10 mouse cellular contexts compared by ENCODE assay signal in genomic region chr10:13913689-13914088, GRCm38 (mm10). TPM values are rescaled to one million over a fixed set of nuclear protein-coding genes. Genes with fewer than 3 reads are reported as not detected.
DNase-seq lines count a peak whose midpoint lies in the region; ATAC-seq lines count a peak whose summit lies in the region.
"Had no signal": no experiment of that assay in that cellular context is flagged by ENCODE, and none has a peak within 500 bp of the region (broad histone marks: within the 10 kb centered on the region; RNA-seq: fewer than 3 reads in every experiment).

No protein-coding gene starts in this region.

- no peak overlapping the region for H3K27ac ChIP-seq in heart, embryonic 11.5 days (ENCODE audit: low read depth, low read length)
- H3K27ac ChIP-seq in forebrain, embryonic 14.5 days (ENCODE audit: low read depth, low read length): no peak overlapping the region
- H3K27ac ChIP-seq: embryonic facial prominence, embryonic 13.5 days; liver, embryonic 15.5 days had no signal

- H3K4me3 ChIP-seq in heart, embryonic 11.5 days (ENCODE audit: low read depth, low read length): no peak overlapping the region
- no peak overlapping the region for H3K4me3 ChIP-seq in forebrain, embryonic 14.5 days (ENCODE audit: low read depth, low read length)
- H3K4me3 ChIP-seq: embryonic facial prominence, embryonic 13.5 days; liver, embryonic 15.5 days had no signal

- no peaks in the 10 kb centered on the region for H3K9me3 ChIP-seq in heart, embryonic 11.5 days (replicated peaks; ENCODE audit: control insufficient read depth, low read length)
- H3K9me3 ChIP-seq in forebrain, embryonic 14.5 days (replicated peaks; ENCODE audit: control insufficient read depth, low read length): no peaks in the 10 kb centered on the region
- H3K9me3 ChIP-seq: embryonic facial prominence, embryonic 13.5 days; liver, embryonic 15.5 days had no signal

- H3K4me1 ChIP-seq in heart, embryonic 11.5 days (ENCODE audit: control insufficient read depth, insufficient read depth, low read length): no peaks in the 10 kb centered on the region
- H3K4me1 ChIP-seq in forebrain, embryonic 14.5 days (ENCODE audit: control insufficient read depth, insufficient read depth, low read length): peaks cover 7% of the 10 kb centered on the region
- H3K4me1 ChIP-seq: liver, embryonic 15.5 days had no signal

- DNase-seq in heart, adult 11 months: peak; percentile 90
- peak; percentile 6 for DNase-seq in right cerebral cortex, postnatal 14 days
- DNase-seq in right cerebral cortex, postnatal 25 days: no peak
- DNase-seq in kidney, postnatal 25 days: peak; percentile 32 to 44
- DNase-seq in thymus, postnatal 36 days: peak; percentile 37 to 39
- DNase-seq in forebrain, embryonic 14.5 days (ENCODE audit: low spot score): no peak
- no peak for DNase-seq in cerebellum, adult 11 months

- no peak overlapping the region for H3K4me2 ChIP-seq in heart, embryonic 11.5 days
- H3K4me2 ChIP-seq in forebrain, embryonic 14.5 days (ENCODE audit: low read length): no peak overlapping the region
- H3K4me2 ChIP-seq: embryonic facial prominence, embryonic 13.5 days; liver, embryonic 15.5 days had no signal

- no peak overlapping the region for H3K9ac ChIP-seq in heart, embryonic 11.5 days (ENCODE audit: low read depth, low read length)
- H3K9ac ChIP-seq in forebrain, embryonic 14.5 days (ENCODE audit: low read length): no peak overlapping the region
- H3K9ac ChIP-seq: embryonic facial prominence, embryonic 13.5 days; liver, embryonic 15.5 days had no signal

- no peak for ATAC-seq in heart, embryonic 11.5 days (replicated peaks; ENCODE audit: insufficient number of reproducible peaks, low FRiP score, low TSS enrichment)
- ATAC-seq in forebrain, embryonic 14.5 days: no peak

- H3K36me3 ChIP-seq in heart, embryonic 11.5 days (ENCODE audit: control insufficient read depth, insufficient read depth, low read length): no peaks in the 10 kb centered on the region
- H3K36me3 ChIP-seq in forebrain, embryonic 14.5 days (ENCODE audit: control insufficient read depth, insufficient read depth, low read length): no peaks in the 10 kb centered on the region
- H3K36me3 ChIP-seq: embryonic facial prominence, embryonic 13.5 days; liver, embryonic 15.5 days had no signal

- no peaks in the 10 kb centered on the region for H3K27me3 ChIP-seq in heart, embryonic 11.5 days (ENCODE audit: control insufficient read depth, insufficient read depth, low read length)
- no peaks in the 10 kb centered on the region for H3K27me3 ChIP-seq in forebrain, embryonic 14.5 days (replicated peaks; ENCODE audit: control insufficient read depth, insufficient read depth, low read length)
- H3K27me3 ChIP-seq: embryonic facial prominence, embryonic 13.5 days; liver, embryonic 15.5 days had no signal

RNA-seq across cellular contexts. Expression of gene Aig1, which starts 44.9 kb away (rescaled TPM):
- polyA plus RNA-seq in heart, embryonic 11.5 days (2014; fragmentation: Nextera tagmentation; extraction: Ambion mirVana): 38.3 and 41.7 TPM in 2 replicates
- 59.5 and 65.3 TPM in 2 replicates for polyA plus RNA-seq in forebrain, embryonic 14.5 days (2014; fragmentation: Nextera tagmentation; extraction: Ambion mirVana)

RNA-seq across cellular contexts. Expression of gene Hivep2, which starts 52.2 kb away (rescaled TPM):
- polyA plus RNA-seq in heart, embryonic 11.5 days (2014; fragmentation: Nextera tagmentation; extraction: Ambion mirVana): 7.3 and 8.0 TPM in 2 replicates
- 21.1 and 36.8 TPM in 2 replicates for polyA plus RNA-seq in forebrain, embryonic 14.5 days (2014; fragmentation: Nextera tagmentation; extraction: Ambion mirVana)

Comparison
In these comparisons a context has a peak if more than half of its experiments do, and no peak if none do; other contexts are left out.
1. DNase-seq: peak in heart, adult 11 months (single experiment), right cerebral cortex, postnatal 14 days (single experiment), kidney, postnatal 25 days (2 of 2) and thymus, postnatal 36 days (2 of 2); none in right cerebral cortex, postnatal 25 days (single experiment), forebrain, embryonic 14.5 days (single experiment) and cerebellum, adult 11 months (single experiment).